In genomic region chr9:25408518-25408917, GRCm38 (mm10) we compare ENCODE assay signal across 20 mouse cellular contexts.
DNase-seq lines count a peak whose midpoint lies in the region; ATAC-seq lines count a peak whose summit lies in the region.
"Had no signal": no experiment of that assay in that cellular context is flagged by ENCODE, and none has a peak within 500 bp of the region (broad histone marks: within the 10 kb centered on the region; RNA-seq: fewer than 3 reads in every experiment).

No protein-coding gene starts in this region.

- ATAC-seq in frontal cortex, adult (ENCODE audit: low TSS enrichment) = peak; percentile 91
- ATAC-seq: forebrain, embryonic 13.5 days; inflammation-experienced regulatory T-cells, adult 6 months; liver, embryonic 12.5 days had no signal

- intact Hi-C loops in left cerebral cortex, postnatal 10 days (cut with DNase I) = no loop called here

- no peak for DNase-seq in frontal cortex, postnatal 10 days (ENCODE audit: low spot score in 2 of 2)
- peak; percentile 50 for DNase-seq in left cerebral cortex, adult 11 months (ENCODE audit: low spot score)
- no peak for DNase-seq in left cerebral cortex, postnatal 10 days (ENCODE audit: extremely low spot score in 1 of 2, low spot score in 2 of 2)
- peak; percentile 44 to 83 for DNase-seq in frontal cortex, postnatal 36 days (ENCODE audit: low spot score in 2 of 2)
- DNase-seq in right cerebral cortex, postnatal 36 days (ENCODE audit: low spot score in 2 of 2) = peak; percentile 24 to 66
- no peak for DNase-seq in kidney, adult 11 months
- DNase-seq: adrenal gland, postnatal 10 days; cerebellum, adult 2 months; cerebellum, postnatal 25 days; gastrocnemius, postnatal 14 days; heart, adult 18-20 months; kidney, adult 2 months; kidney, postnatal 10 days; lung, adult 18-20 months; lung, postnatal 10 days; thymus, postnatal 25 days had no signal

Comparison
In these comparisons a context has a peak if more than half of its experiments do, and no peak if none do; other contexts are left out.
1. DNase-seq: peak in left cerebral cortex, adult 11 months (single experiment), frontal cortex, postnatal 36 days (2 of 2) and right cerebral cortex, postnatal 36 days (2 of 2); none in frontal cortex, postnatal 10 days (0 of 2), left cerebral cortex, postnatal 10 days (0 of 2) and kidney, adult 11 months (single experiment).